Mouse (Mus musculus): ENCODE results near the gene Rgl1. TPM values are rescaled to one million over a fixed set of nuclear protein-coding genes. Genes with fewer than 3 reads are reported as not detected.

Rgl1 gene
- polyA plus RNA-seq, 1 experiment from 2014 or later: 51.2 TPM

- 42% methylated on average over 12 of the region's 12 CpGs for WGBS
- Histone ChIP-seq H3K4me1 (peaks cover 90% of the 10 kb centered on the region), H3K36me3 (peaks cover 36% of the 10 kb centered on the region), H3K9me3 (no peaks in the 10 kb centered on the region), H3K27me3 (ENCODE audit: insufficient read depth, poor library complexity, severe bottlenecking) (no peaks in the 10 kb centered on the region), H3K4me3 (no peak overlapping the region), H3K27ac (peak overlapping the region; percentile 72)
- DNase-seq (ENCODE audit: low spot score): no peak
These were observed 153.5 kb downstream of the Rgl1 start for GRCm38 (mm10) chr1:152612535-152613157.

- DNase-seq (ENCODE audit: low spot score): peak; percentile 88
- Histone ChIP-seq H3K27me3 (ENCODE audit: insufficient read depth, poor library complexity, severe bottlenecking) (no peaks in the 10 kb centered on the region), H3K4me1 (peaks cover 73% of the 10 kb centered on the region), H3K4me3 (no peak overlapping the region), H3K27ac (peak overlapping the region; percentile 73; the same call in 1 of the 2 replicates), H3K9me3 (no peaks in the 10 kb centered on the region), H3K36me3 (peaks cover 43% of the 10 kb centered on the region)
- 32% methylated on average over 10 of the region's 10 CpGs for WGBS
These were observed 156.6 kb downstream of the Rgl1 start for GRCm38 (mm10) chr1:152609547-152609946.

GRCm38 (mm10) chr1:152609006-152609405, 157.1 kb downstream of the Rgl1 start:
- Histone ChIP-seq H3K9me3 (no peaks in the 10 kb centered on the region), H3K36me3 (peaks cover 42% of the 10 kb centered on the region), H3K4me3 (no peak overlapping the region), H3K4me1 (peaks cover 72% of the 10 kb centered on the region), H3K27me3 (ENCODE audit: insufficient read depth, poor library complexity, severe bottlenecking) (no peaks in the 10 kb centered on the region), H3K27ac (peak overlapping the region; percentile 69)
- 60% methylated on average over 7 of the region's 7 CpGs for WGBS
- DNase-seq (ENCODE audit: low spot score): no peak

DNA sequence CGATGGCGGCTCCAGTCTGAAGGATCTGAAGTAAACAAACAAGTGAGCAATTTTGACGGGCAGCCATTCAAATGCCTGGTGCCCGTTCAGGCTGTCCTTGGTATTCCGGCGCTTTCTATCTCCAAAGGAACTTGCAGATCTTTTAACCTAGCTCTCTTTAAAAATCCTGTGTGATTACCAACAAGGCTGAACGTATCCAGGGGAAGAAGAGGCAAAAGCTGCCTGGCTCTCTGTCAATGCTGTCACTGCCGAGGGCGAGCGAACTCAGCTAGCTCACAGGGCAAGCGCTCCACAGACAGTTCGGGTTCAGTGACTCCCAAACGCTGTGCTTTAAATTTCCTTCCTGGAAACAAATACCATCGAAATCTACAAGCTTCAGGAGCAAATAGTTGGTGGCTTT, 158.4 kb downstream of the Rgl1 start:
- no peak overlapping the region for H3K4me3 ChIP-seq
- WGBS: 65% methylated on average over 14 of the region's 14 CpGs
- peaks cover 40% of the 10 kb centered on the region for H3K36me3 ChIP-seq
- no peaks in the 10 kb centered on the region for H3K27me3 ChIP-seq (ENCODE audit: insufficient read depth, poor library complexity, severe bottlenecking)
- no peaks in the 10 kb centered on the region for H3K9me3 ChIP-seq
- DNase-seq (ENCODE audit: low spot score): no peak
- H3K27ac ChIP-seq: no peak overlapping the region; the same call in 1 of the 2 replicates
- H3K4me1 ChIP-seq: peaks cover 68% of the 10 kb centered on the region

DNA sequence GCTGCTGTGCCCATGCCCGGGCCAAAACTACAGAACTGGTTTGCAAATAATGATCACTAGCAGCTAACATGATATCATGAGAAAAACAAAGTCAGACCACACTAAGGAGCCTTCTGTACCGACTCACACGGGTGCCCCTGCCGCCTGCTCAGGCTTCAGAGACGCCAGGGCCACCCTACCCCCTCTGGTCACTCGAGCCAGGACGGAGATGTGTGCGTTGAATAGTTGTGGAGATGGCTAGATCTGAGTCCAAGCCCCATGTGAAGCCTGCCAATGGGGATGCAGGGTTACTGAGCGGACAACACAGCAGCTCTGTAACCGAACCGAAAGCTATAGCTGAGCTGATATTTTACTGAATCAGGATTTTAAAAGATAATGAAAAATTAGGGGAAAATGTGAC, 159.4 kb downstream of the Rgl1 start:
- H3K36me3 ChIP-seq: peaks cover 32% of the 10 kb centered on the region
- H3K4me3 ChIP-seq: no peak overlapping the region
- no peak overlapping the region for H3K27ac ChIP-seq
- no peaks in the 10 kb centered on the region for H3K27me3 ChIP-seq (ENCODE audit: insufficient read depth, poor library complexity, severe bottlenecking)
- no peaks in the 10 kb centered on the region for H3K9me3 ChIP-seq
- no peak for DNase-seq (ENCODE audit: low spot score)
- WGBS: 88% methylated on average over 11 of the region's 11 CpGs
- H3K4me1 ChIP-seq: peaks cover 63% of the 10 kb centered on the region

DNA sequence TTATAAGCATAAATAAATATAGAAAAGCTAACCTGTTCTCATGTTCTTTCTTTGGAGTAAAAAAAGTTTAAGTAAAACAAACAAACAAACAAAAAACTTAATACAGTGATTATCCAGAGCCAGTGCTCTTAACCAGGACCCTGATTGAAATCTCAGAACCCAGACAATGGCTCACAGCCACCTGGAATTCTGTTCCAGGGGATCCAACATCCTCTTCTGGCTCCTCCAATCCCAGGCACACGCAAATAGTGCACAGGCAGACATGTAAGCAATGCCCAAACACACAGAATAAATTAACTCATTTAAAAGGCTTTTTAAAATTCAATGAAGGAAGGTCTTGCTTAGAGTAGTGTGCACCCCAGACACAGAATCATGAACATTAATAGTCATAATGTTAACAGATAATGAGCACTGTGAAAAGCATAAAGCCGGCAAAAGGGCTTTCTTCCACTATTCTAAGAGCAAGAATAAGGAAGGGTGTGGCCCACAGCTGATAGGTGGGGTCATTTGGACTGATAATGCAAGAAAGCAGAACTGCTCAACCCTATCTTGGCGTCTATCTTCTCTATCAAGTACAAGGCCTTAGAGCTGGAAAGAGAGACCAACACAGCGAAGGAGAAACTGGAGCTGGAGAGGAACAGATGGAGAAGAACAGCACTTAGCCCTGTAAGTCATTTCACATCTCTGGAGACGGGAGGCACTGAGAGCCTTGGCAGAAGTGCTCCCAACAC, 160.1 kb downstream of the Rgl1 start:
- no peak for DNase-seq (ENCODE audit: low spot score)
- 75% methylated on average over 5 of the region's 5 CpGs for WGBS
- peaks cover 29% of the 10 kb centered on the region for H3K36me3 ChIP-seq
- H3K4me3 ChIP-seq: no peak overlapping the region
- no peaks in the 10 kb centered on the region for H3K9me3 ChIP-seq
- peaks cover 63% of the 10 kb centered on the region for H3K4me1 ChIP-seq
- no peaks in the 10 kb centered on the region for H3K27me3 ChIP-seq (ENCODE audit: insufficient read depth, poor library complexity, severe bottlenecking)
- H3K27ac ChIP-seq: no peak overlapping the region

GRCm38 (mm10) chr1:152604147-152604546, 162.0 kb downstream of the Rgl1 start:
- H3K4me1 ChIP-seq: peaks cover 63% of the 10 kb centered on the region
- H3K36me3 ChIP-seq: peaks cover 26% of the 10 kb centered on the region
- WGBS: 81% methylated on average over 6 of the region's 6 CpGs

DNA sequence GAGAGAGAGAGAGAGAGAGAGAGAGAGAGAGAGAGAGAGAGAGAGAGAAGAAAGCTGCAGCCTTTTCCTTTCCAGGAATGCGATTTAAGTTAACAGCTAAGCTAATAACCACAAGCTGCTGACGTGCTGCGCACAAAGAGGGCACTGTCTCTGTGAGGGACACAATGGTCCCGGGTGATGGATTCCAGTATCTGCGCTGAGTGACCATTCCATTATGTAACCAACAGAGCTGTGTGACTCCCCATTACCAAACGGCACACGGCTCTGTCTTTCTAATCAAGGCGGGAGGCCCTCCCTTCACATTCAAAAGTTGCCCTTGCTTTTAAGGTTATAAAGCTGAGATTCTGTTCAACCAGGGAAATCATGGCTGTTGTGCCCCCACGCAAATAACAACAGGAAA, 162.5 kb downstream of the Rgl1 start:
- Histone ChIP-seq H3K36me3 (peaks cover 26% of the 10 kb centered on the region), H3K9me3 (no peaks in the 10 kb centered on the region), H3K27ac (no peak overlapping the region), H3K4me1 (peaks cover 63% of the 10 kb centered on the region), H3K4me3 (no peak overlapping the region), H3K27me3 (ENCODE audit: insufficient read depth, poor library complexity, severe bottlenecking) (no peaks in the 10 kb centered on the region)
- 67% methylated on average over 9 of the region's 9 CpGs for WGBS
- DNase-seq (ENCODE audit: low spot score): no peak

More at GRCm38 (mm10) chr1:152604147-152604546, 162.0 kb downstream of the Rgl1 start:
- Histone ChIP-seq H3K9me3 (no peaks in the 10 kb centered on the region), H3K4me3 (no peak overlapping the region), H3K27me3 (ENCODE audit: insufficient read depth, poor library complexity, severe bottlenecking) (no peaks in the 10 kb centered on the region), H3K27ac (no peak overlapping the region)
- DNase-seq (ENCODE audit: low spot score): no peak

- peaks cover 12% of the 10 kb centered on the region; the same call in 1 of the 2 replicates for H3K36me3 ChIP-seq
- H3K4me1 ChIP-seq: peaks cover 60% of the 10 kb centered on the region
- H3K9me3 ChIP-seq: no peaks in the 10 kb centered on the region
- no peak overlapping the region for H3K4me3 ChIP-seq
- peak overlapping the region; percentile 62; the same call in 1 of the 2 replicates for H3K27ac ChIP-seq
- H3K27me3 ChIP-seq (ENCODE audit: insufficient read depth, poor library complexity, severe bottlenecking): no peaks in the 10 kb centered on the region
- 82% methylated on average over 2 of the region's 2 CpGs for WGBS
- no peak for DNase-seq (ENCODE audit: low spot score)
These were observed 165.7 kb downstream of the Rgl1 start for GRCm38 (mm10) chr1:152600494-152600893.

DNA sequence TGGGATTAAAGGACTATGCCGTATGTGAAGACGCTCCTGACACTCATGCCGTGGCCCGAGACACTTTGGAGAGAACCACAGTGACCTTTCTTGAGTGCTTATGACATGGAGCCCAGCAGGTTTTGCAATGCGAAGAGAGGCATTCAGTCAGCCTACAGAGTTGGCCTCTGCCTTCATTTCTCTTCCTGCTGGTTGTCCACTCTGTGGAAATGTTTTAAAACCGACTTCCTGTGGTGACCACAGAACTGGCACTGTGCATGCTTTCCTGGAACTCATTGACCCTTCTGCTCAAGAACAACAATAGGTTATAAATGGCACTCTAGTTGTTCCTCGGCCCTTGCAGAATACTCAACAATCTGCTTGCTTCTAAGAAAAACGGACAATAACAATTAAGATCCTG, 166.8 kb downstream of the Rgl1 start:
- Histone ChIP-seq H3K4me1 (peaks cover 72% of the 10 kb centered on the region), H3K9me3 (no peaks in the 10 kb centered on the region), H3K4me3 (no peak overlapping the region), H3K27ac (peak overlapping the region; percentile 62), H3K27me3 (ENCODE audit: insufficient read depth, poor library complexity, severe bottlenecking) (no peaks in the 10 kb centered on the region), H3K36me3 (peaks cover 8% of the 10 kb centered on the region; the same call in 1 of the 2 replicates)
- no peak for DNase-seq (ENCODE audit: low spot score)
- 61% methylated on average over 8 of the region's 8 CpGs for WGBS

DNA sequence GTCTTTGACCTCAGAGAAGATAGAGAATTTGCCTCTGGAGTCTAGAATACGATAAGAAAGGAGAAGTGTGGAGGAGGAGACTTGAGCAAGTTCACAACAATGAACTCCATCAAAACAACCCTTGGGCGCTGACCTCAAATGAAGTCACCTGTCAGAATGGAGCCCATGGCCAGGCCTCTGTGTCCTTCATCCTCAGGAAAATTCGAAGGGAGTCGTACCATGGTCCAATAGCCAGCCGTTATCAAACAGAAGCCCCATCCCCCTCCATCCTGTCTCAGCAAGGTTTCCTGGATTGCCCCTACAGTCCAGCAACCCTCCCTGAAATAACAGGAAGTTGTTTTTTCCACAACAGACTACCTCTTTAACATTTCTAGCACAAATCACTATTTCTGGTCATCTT, 171.5 kb downstream of the Rgl1 start:
- no peak for DNase-seq (ENCODE audit: low spot score)
- H3K27me3 ChIP-seq (ENCODE audit: insufficient read depth, poor library complexity, severe bottlenecking): no peaks in the 10 kb centered on the region
- WGBS: 58% methylated on average over 5 of the region's 5 CpGs
- H3K27ac ChIP-seq: 0 out of 2 replicates have a peak overlapping the region, but pooled peaks have one; percentile 53
- no peaks in the 10 kb centered on the region for H3K9me3 ChIP-seq
- peaks cover 8% of the 10 kb centered on the region for H3K36me3 ChIP-seq
- no peak overlapping the region for H3K4me3 ChIP-seq
- peaks cover 71% of the 10 kb centered on the region for H3K4me1 ChIP-seq

DNA sequence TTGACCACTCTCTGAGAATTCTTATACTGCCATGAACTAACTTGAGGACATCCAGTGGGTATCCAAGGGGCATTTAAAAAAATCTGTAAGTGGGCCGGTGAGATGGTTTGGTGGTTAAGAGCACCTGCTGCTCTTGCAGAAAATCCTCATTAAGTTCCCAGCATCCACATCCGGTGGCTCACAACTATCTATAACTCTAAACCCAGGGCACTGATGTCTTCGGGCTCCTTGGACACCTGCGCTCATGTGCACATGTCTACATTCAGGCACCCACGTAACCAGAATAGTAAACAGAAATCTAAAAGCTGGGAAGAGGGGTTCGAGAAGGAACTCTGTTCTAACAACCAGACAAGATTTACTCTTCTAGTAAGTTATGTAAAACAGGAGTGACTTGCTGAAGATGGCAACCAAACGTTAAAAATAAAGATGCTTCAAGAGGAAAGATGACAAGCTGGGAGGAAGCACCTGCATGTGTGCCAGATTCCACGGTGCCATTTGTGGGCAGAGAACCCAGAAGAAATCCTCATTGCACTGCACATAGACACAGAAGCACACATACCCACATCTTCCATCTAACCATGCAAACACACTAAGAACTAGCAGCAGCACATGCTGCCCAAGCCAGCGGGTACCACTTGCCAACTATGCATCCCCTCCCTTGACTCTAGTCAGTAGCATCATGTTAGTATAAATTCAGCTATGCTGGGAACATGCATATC, 172.2 kb downstream of the Rgl1 start:
- Histone ChIP-seq H3K27me3 (ENCODE audit: insufficient read depth, poor library complexity, severe bottlenecking) (no peaks in the 10 kb centered on the region), H3K9me3 (no peaks in the 10 kb centered on the region), H3K4me1 (peaks cover 71% of the 10 kb centered on the region), H3K27ac (0 out of 2 replicates have a peak overlapping the region, but pooled peaks have one; percentile 53), H3K36me3 (peaks cover 8% of the 10 kb centered on the region), H3K4me3 (no peak overlapping the region)
- WGBS: 85% methylated on average over 9 of the region's 9 CpGs
- DNase-seq (ENCODE audit: low spot score): no peak

GRCm38 (mm10) chr1:152593382-152593781, 172.8 kb downstream of the Rgl1 start:
- DNase-seq (ENCODE audit: low spot score): no peak
- Histone ChIP-seq H3K9me3 (no peaks in the 10 kb centered on the region), H3K27ac (no peak overlapping the region), H3K4me3 (no peak overlapping the region), H3K27me3 (ENCODE audit: insufficient read depth, poor library complexity, severe bottlenecking) (no peaks in the 10 kb centered on the region), H3K4me1 (peaks cover 66% of the 10 kb centered on the region), H3K36me3 (peaks cover 8% of the 10 kb centered on the region)
- WGBS: 82% methylated on average over 7 of the region's 7 CpGs

All from heart, embryonic 10.5 days (tissue).